Mouse (Mus musculus): ENCODE results near the gene Artn. TPM values are rescaled to one million over a fixed set of nuclear protein-coding genes. Genes with fewer than 3 reads are reported as not detected.

Artn gene
- polyA plus RNA-seq, 1 experiment from 2014 or later: 3.7 TPM

GRCm38 (mm10) chr4:117957492-117957891 is 27.9 kb upstream of the Artn start:
- Histone ChIP-seq H3K9ac (ENCODE audit: low read depth, low read length) (no peak overlapping the region), H3K4me1 (ENCODE audit: control insufficient read depth, insufficient read depth, low read length) (no peaks in the 10 kb centered on the region), H3K4me3 (ENCODE audit: low read length) (no peak overlapping the region), H3K9me3 (ENCODE audit: control insufficient read depth, low read length) (no peaks in the 10 kb centered on the region), H3K27me3 (replicated peaks; ENCODE audit: control insufficient read depth, insufficient read depth, low read length) (no peaks in the 10 kb centered on the region), H3K4me2 (ENCODE audit: low read depth, low read length) (no peak overlapping the region), H3K36me3 (ENCODE audit: control insufficient read depth, insufficient read depth, low read length) (peaks cover 4% of the 10 kb centered on the region; the same call in 1 of the 2 replicates), H3K27ac (ENCODE audit: low read length) (no peak overlapping the region)
- 48% methylated on average over 4 of the region's 4 CpGs for WGBS
- ATAC-seq: no peak

GRCm38 (mm10) chr4:117947493-117947892 is 17.9 kb upstream of the Artn start:
- no peak overlapping the region for H3K27ac ChIP-seq (ENCODE audit: low read length)
- no peak overlapping the region for H3K4me3 ChIP-seq (ENCODE audit: low read length)
- no peak for ATAC-seq
- H3K27me3 ChIP-seq (replicated peaks; ENCODE audit: control insufficient read depth, insufficient read depth, low read length): no peaks in the 10 kb centered on the region
- H3K4me1 ChIP-seq (ENCODE audit: control insufficient read depth, insufficient read depth, low read length): no peaks in the 10 kb centered on the region
- no peaks in the 10 kb centered on the region for H3K9me3 ChIP-seq (ENCODE audit: control insufficient read depth, low read length)
- WGBS: 73% methylated on average over 7 of the region's 7 CpGs
- peaks cover 2% of the 10 kb centered on the region; the same call in 1 of the 2 replicates for H3K36me3 ChIP-seq (ENCODE audit: control insufficient read depth, insufficient read depth, low read length)
- H3K4me2 ChIP-seq (ENCODE audit: low read depth, low read length): no peak overlapping the region
- no peak overlapping the region for H3K9ac ChIP-seq (ENCODE audit: low read depth, low read length)

- Histone ChIP-seq H3K27me3 (replicated peaks; ENCODE audit: control insufficient read depth, insufficient read depth, low read length) (no peaks in the 10 kb centered on the region), H3K4me1 (ENCODE audit: control insufficient read depth, insufficient read depth, low read length) (no peaks in the 10 kb centered on the region), H3K9ac (ENCODE audit: low read depth, low read length) (no peak overlapping the region), H3K4me3 (ENCODE audit: low read length) (no peak overlapping the region), H3K27ac (ENCODE audit: low read length) (no peak overlapping the region), H3K4me2 (ENCODE audit: low read depth, low read length) (no peak overlapping the region), H3K9me3 (ENCODE audit: control insufficient read depth, low read length) (no peaks in the 10 kb centered on the region), H3K36me3 (ENCODE audit: control insufficient read depth, insufficient read depth, low read length) (no peaks in the 10 kb centered on the region)
- ATAC-seq: no peak
- 79% methylated on average over 11 of the region's 11 CpGs for WGBS
These were observed 17.2 kb upstream of the Artn start for GRCm38 (mm10) chr4:117946639-117947305.

GRCm38 (mm10) chr4:117943317-117943716 is 13.8 kb upstream of the Artn start:
- Histone ChIP-seq H3K4me1 (ENCODE audit: control insufficient read depth, insufficient read depth, low read length) (no peaks in the 10 kb centered on the region), H3K9me3 (ENCODE audit: control insufficient read depth, low read length) (no peaks in the 10 kb centered on the region), H3K27me3 (replicated peaks; ENCODE audit: control insufficient read depth, insufficient read depth, low read length) (no peaks in the 10 kb centered on the region), H3K4me2 (ENCODE audit: low read depth, low read length) (no peak overlapping the region), H3K27ac (ENCODE audit: low read length) (no peak overlapping the region), H3K36me3 (ENCODE audit: control insufficient read depth, insufficient read depth, low read length) (no peaks in the 10 kb centered on the region; the same call in 1 of the 2 replicates), H3K4me3 (ENCODE audit: low read length) (no peak overlapping the region), H3K9ac (ENCODE audit: low read depth, low read length) (no peak overlapping the region)
- no peak for ATAC-seq
- 39% methylated on average over 5 of the region's 5 CpGs for WGBS

- 85% methylated on average over 5 of the region's 5 CpGs for WGBS
- H3K9me3 ChIP-seq (ENCODE audit: control insufficient read depth, low read length): no peaks in the 10 kb centered on the region
- H3K36me3 ChIP-seq (ENCODE audit: control insufficient read depth, insufficient read depth, low read length): no peaks in the 10 kb centered on the region; the same call in 1 of the 2 replicates
- H3K4me1 ChIP-seq (ENCODE audit: control insufficient read depth, insufficient read depth, low read length): no peaks in the 10 kb centered on the region
- H3K4me2 ChIP-seq (ENCODE audit: low read depth, low read length): no peak overlapping the region
- no peak overlapping the region for H3K9ac ChIP-seq (ENCODE audit: low read depth, low read length)
- peak; percentile 84 for ATAC-seq
- no peaks in the 10 kb centered on the region for H3K27me3 ChIP-seq (replicated peaks; ENCODE audit: control insufficient read depth, insufficient read depth, low read length)
- H3K4me3 ChIP-seq (ENCODE audit: low read length): no peak overlapping the region
- no peak overlapping the region for H3K27ac ChIP-seq (ENCODE audit: low read length)
These were observed 7.4 kb upstream of the Artn start for GRCm38 (mm10) chr4:117936964-117937363.

GRCm38 (mm10) chr4:117934081-117934480 is 4.5 kb upstream of the Artn start:
- no peak overlapping the region for H3K9ac ChIP-seq (ENCODE audit: low read depth, low read length)
- H3K9me3 ChIP-seq (ENCODE audit: control insufficient read depth, low read length): no peaks in the 10 kb centered on the region
- no peaks in the 10 kb centered on the region for H3K36me3 ChIP-seq (ENCODE audit: control insufficient read depth, insufficient read depth, low read length)
- no peak overlapping the region for H3K4me2 ChIP-seq (ENCODE audit: low read depth, low read length)
- H3K4me1 ChIP-seq (ENCODE audit: control insufficient read depth, insufficient read depth, low read length): peaks cover 8% of the 10 kb centered on the region
- ATAC-seq: no peak
- no peak overlapping the region for H3K4me3 ChIP-seq (ENCODE audit: low read length)
- no peaks in the 10 kb centered on the region; the same call in none of the 2 replicates for H3K27me3 ChIP-seq (replicated peaks; ENCODE audit: control insufficient read depth, insufficient read depth, low read length)
- 85% methylated on average over 4 of the region's 4 CpGs for WGBS
- H3K27ac ChIP-seq (ENCODE audit: low read length): no peak overlapping the region

- H3K27me3 ChIP-seq (replicated peaks; ENCODE audit: control insufficient read depth, insufficient read depth, low read length): peaks cover 4% of the 10 kb centered on the region
- H3K9me3 ChIP-seq (ENCODE audit: control insufficient read depth, low read length): no peaks in the 10 kb centered on the region
- no peak overlapping the region for H3K9ac ChIP-seq (ENCODE audit: low read depth, low read length)
- no peaks in the 10 kb centered on the region for H3K36me3 ChIP-seq (ENCODE audit: control insufficient read depth, insufficient read depth, low read length)
- H3K4me1 ChIP-seq (ENCODE audit: control insufficient read depth, insufficient read depth, low read length): peaks cover 12% of the 10 kb centered on the region
- ATAC-seq: no peak
- WGBS: 83% methylated on average over 5 of the region's 5 CpGs
- no peak overlapping the region for H3K4me3 ChIP-seq (ENCODE audit: low read length)
- H3K27ac ChIP-seq (ENCODE audit: low read length): no peak overlapping the region
- H3K4me2 ChIP-seq (ENCODE audit: low read depth, low read length): no peak overlapping the region
These were observed 3.7 kb upstream of the Artn start for GRCm38 (mm10) chr4:117933248-117933647.

GRCm38 (mm10) chr4:117928699-117929241 is 793 bp downstream of the Artn start:
- WGBS: 3% methylated on average over 13 of the region's 13 CpGs
- H3K36me3 ChIP-seq (ENCODE audit: control insufficient read depth, insufficient read depth, low read length): no peaks in the 10 kb centered on the region
- H3K9ac ChIP-seq (ENCODE audit: low read depth, low read length): peak overlapping the region; percentile 69
- H3K4me1 ChIP-seq (ENCODE audit: control insufficient read depth, insufficient read depth, low read length): peaks cover 31% of the 10 kb centered on the region
- ATAC-seq: peak; percentile 47
- H3K9me3 ChIP-seq (ENCODE audit: control insufficient read depth, low read length): no peaks in the 10 kb centered on the region
- peak overlapping the region; percentile 55 for H3K4me3 ChIP-seq (ENCODE audit: low read length)
- 0 out of 2 replicates have a peak overlapping the region, but pooled peaks have one; percentile 21 for H3K27ac ChIP-seq (ENCODE audit: low read length)
- peaks cover 33% of the 10 kb centered on the region for H3K27me3 ChIP-seq (replicated peaks; ENCODE audit: control insufficient read depth, insufficient read depth, low read length)
- H3K4me2 ChIP-seq (ENCODE audit: low read depth, low read length): peak overlapping the region; percentile 90

GRCm38 (mm10) chr4:117928234-117928633 is 1.3 kb downstream of the Artn start:
- ATAC-seq: no peak
- 24% methylated on average over 6 of the region's 6 CpGs for WGBS
- Histone ChIP-seq H3K27ac (ENCODE audit: low read length) (no peak overlapping the region), H3K36me3 (ENCODE audit: control insufficient read depth, insufficient read depth, low read length) (no peaks in the 10 kb centered on the region), H3K9me3 (ENCODE audit: control insufficient read depth, low read length) (no peaks in the 10 kb centered on the region), H3K4me2 (ENCODE audit: low read depth, low read length) (0 out of 2 replicates have a peak overlapping the region, but pooled peaks have one; percentile 3), H3K4me1 (ENCODE audit: control insufficient read depth, insufficient read depth, low read length) (peaks cover 31% of the 10 kb centered on the region), H3K9ac (ENCODE audit: low read depth, low read length) (peak overlapping the region; percentile 5; the same call in 1 of the 2 replicates), H3K4me3 (ENCODE audit: low read length) (peak overlapping the region; percentile 55; the same call in 1 of the 2 replicates), H3K27me3 (replicated peaks; ENCODE audit: control insufficient read depth, insufficient read depth, low read length) (peaks cover 33% of the 10 kb centered on the region)
